Mouse (Mus musculus): ENCODE data around the gene Gdf3.
"Not testable (repeated sequence)": the region's sequence is repeated elsewhere in the genome, so short reads cannot be mapped to it uniquely, and the experiment has no call there.

Gdf3 gene

DNA sequence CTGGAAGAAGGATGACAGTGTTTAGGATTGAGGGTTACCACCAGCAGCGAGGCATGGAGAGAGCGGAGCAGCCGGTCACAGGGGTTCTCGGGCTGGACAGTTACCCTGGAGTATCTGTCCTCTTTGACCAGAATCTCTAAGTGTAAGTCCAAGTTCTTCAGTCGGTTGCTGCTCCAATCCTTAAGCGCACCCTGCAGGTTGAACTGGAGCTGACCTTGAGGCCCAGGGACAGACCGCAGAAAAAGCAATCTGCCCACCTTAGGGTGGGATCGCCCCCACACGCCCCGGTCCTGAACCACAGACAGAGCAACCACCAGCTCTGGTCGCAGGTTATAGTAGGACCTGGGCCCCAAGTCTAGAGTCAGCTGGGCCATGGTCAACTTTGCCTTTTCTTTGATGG, 3.2 kb downstream of the Gdf3 start:
- DNase-seq (ENCODE audit: low spot score in 2 of 2) = no peak

- DNase-seq (ENCODE audit: low spot score in 2 of 2) = peak in 1 of 2 experiments; percentile 19
Measured at GRCm38 (mm10) chr6:122605483-122605882, 4.4 kb downstream of the Gdf3 start.

DNA sequence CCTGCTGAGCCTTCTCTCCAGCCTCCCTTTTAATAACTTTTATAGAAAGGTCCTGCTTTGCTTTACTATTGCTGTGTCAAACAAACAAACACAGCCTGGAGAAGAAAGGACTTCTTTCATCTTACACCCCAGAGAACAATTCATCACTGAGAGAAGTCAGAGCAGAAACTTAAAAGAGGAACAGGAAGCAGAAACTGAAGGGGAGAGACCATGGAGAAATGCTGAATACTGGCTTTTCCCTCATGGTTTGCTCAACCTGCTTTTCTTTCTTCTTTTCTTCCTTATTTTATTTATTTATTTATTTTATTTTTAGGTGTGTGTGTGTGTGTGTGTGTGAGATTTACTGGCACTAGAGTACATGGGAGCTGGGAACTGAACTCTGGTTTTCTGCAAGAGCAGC, 5.6 kb downstream of the Gdf3 start:
- no peak for DNase-seq (ENCODE audit: low spot score in 2 of 2)

GRCm38 (mm10) chr6:122602992-122603322, 6.9 kb downstream of the Gdf3 start:
- no peak for DNase-seq (ENCODE audit: low spot score in 2 of 2)

- peak; percentile 72 to 79 for DNase-seq (ENCODE audit: low spot score in 2 of 2)
Measured at GRCm38 (mm10) chr6:122602242-122602991, 7.5 kb downstream of the Gdf3 start, which contains the start of gene Apobec1. TSS of gene Apobec1 (minus strand) at chr6:122602444.

GRCm38 (mm10) chr6:122601615-122602014, 8.3 kb downstream of the Gdf3 start:
- DNase-seq (ENCODE audit: low spot score in 2 of 2) = no peak

GRCm38 (mm10) chr6:122601031-122601430, 8.9 kb downstream of the Gdf3 start:
- no peak for DNase-seq (ENCODE audit: low spot score in 2 of 2)

DNA sequence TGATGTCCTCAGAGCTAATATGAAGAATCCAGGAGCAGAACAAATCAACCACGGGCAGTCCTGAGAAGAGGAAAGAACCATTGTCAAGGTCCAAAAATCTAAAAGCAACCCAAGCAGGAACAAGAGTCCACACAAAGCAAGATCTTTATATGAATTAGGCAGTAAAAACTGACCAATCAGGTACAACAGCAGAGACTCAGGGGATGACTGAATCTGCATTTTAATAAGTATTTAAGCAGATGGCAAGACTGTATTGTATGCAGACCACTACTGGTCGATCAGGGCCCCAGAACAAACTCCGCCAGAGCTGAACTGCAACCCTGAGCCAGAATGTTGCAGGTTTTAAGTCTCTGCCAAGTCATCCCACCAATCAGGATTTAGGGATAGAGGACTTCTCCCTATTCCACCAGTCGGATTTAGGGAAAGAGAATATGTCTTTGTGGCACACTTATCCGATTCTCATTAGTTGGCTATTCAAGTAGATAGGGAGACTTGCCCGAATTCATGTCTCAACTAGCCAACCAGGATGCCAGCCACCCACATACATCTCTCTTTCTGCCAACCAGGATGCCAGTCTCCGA, 9.7 kb downstream of the Gdf3 start:
- DNase-seq (ENCODE audit: low spot score in 2 of 2) = no peak

DNA sequence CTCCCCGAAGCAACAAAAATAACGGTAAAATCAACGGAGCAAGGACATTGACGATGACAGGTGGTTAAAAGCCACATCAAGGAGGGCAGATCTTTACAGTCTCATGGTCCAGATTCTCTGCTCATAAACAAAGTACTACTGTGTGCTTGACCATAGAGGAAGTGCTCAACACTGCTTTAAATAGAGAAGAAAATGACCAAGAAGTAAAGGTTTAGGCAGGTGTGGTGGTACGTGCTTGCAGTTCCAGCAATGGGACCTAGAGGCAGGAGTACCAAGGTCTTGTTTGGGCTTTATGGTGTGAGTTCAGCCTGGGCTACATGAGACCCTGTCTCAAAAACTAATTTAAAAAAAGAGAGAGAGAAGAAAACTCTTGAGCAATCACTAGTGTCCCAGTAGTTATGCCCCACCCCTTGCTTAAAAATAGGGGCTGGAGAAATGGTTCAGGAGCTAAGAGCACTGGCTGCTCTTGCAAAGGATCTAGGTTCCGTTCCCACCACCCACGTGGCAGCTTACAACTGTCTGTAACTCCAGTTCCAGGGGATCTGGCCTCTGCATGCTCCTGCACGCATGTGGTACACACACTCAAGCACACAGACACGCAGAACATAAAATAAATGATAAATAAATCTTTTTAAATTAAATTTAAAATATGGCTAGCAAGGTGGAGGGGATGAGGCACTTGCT, 10.7 kb downstream of the Gdf3 start:
- DNase-seq (ENCODE audit: low spot score in 2 of 2) = no peak

DNA sequence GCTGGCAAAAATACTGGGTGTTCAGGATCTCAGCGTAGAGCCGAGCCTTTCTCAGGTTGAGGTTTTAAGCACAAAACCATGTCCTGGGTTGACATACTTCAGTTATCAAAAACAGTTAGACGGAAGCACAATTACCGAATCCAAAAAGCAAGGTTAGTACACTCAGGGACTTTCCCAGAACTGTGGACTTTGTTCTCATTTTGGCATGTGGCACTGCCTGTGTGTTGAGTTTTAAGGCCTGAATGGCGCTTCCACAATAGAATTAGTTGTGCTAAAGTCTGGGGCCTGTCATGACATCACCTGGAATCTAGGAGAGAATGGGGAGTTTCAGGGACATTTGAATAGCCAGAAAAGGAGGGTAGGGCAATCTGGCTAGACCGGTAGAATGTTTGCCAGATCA, 11.5 kb downstream of the Gdf3 start:
- DNase-seq (ENCODE audit: low spot score in 2 of 2) = no peak

DNA sequence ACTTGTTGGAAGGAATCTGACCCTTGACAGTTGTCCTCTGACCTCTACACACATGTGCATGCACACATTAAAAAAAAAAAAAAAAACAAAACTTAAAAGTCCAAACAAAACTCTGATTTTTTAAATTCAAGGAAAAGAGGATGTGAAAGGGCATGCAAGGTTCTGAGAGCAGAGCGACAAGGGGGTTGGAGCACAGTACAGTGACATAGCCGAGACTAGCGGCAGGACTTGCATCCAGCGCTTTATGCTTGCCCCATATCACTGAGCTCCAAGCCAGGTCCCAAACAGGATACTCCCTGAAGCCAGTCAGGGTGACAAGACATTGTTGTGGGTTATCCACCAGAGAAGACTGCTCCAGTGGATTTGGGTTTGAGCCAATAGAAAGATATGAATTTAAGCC, 11.9 kb downstream of the Gdf3 start:
- DNase-seq (ENCODE audit: low spot score in 2 of 2) = no peak

DNA sequence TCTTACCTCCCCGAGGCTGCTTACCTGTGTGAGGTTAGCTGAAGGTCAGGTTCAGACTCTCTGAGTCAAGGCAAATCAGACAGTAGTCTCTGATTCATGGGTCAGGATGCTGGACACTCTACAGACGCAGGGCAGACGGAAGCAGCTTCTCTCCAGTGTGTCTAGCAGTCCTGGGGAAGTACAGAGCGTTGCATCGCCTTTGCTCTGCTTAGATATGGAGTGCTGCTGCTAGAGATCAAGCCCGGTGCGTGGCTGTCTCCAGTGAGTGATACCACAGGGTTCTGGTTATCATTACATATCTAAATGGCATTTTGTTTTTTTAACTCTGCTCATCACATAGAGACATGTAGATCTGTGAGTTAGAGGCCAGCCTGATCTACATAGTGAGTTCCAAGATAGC, 13.3 kb downstream of the Gdf3 start:
- no peak for DNase-seq (ENCODE audit: low spot score in 2 of 2)

- DNase-seq (ENCODE audit: low spot score in 2 of 2) = no peak
Measured at GRCm38 (mm10) chr6:122595637-122596036, 14.2 kb downstream of the Gdf3 start.

- DNase-seq (ENCODE audit: low spot score in 2 of 2) = no peak
Measured at GRCm38 (mm10) chr6:122592905-122593304, 17.0 kb downstream of the Gdf3 start.

- no peak for DNase-seq (ENCODE audit: low spot score in 2 of 2)
Measured at GRCm38 (mm10) chr6:122591027-122591758, 18.7 kb downstream of the Gdf3 start.

DNA sequence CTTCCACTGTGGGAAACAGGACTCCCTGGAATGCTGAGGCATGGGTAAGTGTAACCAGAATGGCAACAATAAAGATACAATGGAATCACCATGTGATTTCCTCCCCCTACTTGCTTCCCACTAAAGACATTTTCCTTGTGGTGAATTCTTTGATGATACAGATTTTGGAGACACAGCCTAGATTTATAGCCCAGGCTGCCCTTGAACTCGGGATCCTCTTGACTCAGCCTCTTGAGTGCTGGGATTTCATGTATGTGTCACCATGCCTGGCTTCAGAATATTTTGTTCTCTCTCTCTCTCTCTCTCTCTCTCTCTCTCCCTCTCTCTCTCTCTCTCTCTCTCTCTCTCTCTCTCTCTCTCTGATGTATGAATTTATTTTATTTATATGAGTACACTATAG, 30.8 kb downstream of the Gdf3 start:
- DNase-seq (ENCODE audit: low spot score in 2 of 2) = no peak

GRCm38 (mm10) chr6:122577030-122577429, 32.9 kb downstream of the Gdf3 start:
- DNase-seq (ENCODE audit: low spot score in 2 of 2) = no peak

- DNase-seq (ENCODE audit: low spot score in 2 of 2) = not testable (repeated sequence)
Measured at GRCm38 (mm10) chr6:122575037-122575436, 34.9 kb downstream of the Gdf3 start.

DNA sequence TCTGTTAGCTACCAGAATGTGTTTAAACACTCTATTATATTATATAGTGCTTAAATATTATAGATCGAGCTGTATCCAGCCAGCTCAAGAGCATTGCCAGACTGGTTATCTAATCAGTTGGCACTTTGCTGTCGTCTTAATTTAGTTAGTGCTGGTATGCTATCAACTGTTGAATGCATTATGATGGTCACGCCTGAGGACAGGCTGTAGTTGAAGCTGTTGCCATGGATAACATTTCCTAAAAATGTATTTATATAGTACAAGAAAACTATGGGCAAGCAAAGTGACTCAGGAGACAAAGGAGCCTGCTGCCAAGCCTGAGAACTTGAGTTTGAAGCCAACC, 38.3 kb downstream of the Gdf3 start:
- DNase-seq (ENCODE audit: low spot score in 2 of 2) = no peak

GRCm38 (mm10) chr6:122570695-122571616, 38.9 kb downstream of the Gdf3 start:
- no peak for DNase-seq (ENCODE audit: low spot score in 2 of 2)

GRCm38 (mm10) chr6:122569762-122570161, 40.1 kb downstream of the Gdf3 start:
- DNase-seq (ENCODE audit: low spot score in 2 of 2) = no peak

Measured in thymus, postnatal 10 days (tissue).